Mouse (Mus musculus): ENCODE data around the gene Sorbs1.

GRCm38 (mm10) chr19:40477445-40477941, 36.1 kb downstream of the Sorbs1 start:
- TF ChIP-seq POLR2A (IDR thresholded peaks at IDR 0.05; ENCODE audit: borderline replicate concordance, low read depth, low read length) (no peak), CTCF (IDR thresholded peaks at IDR 0.05; ENCODE audit: low read depth, low read length) (no peak)

Data from bone marrow macrophage, adult 2 months (primary cell).